Comparison of ENCODE assay signal across 8 mouse cellular contexts in genomic region chr10:53462449-53463308, GRCm38 (mm10).
DNase-seq lines count a peak whose midpoint lies in the region; ATAC-seq lines count a peak whose summit lies in the region.

No protein-coding gene starts in this region.

- no peak overlapping the region for H3K4me3 ChIP-seq in kidney, embryonic 16.5 days (ENCODE audit: low read length)
- H3K4me3 ChIP-seq in forebrain, embryonic 16.5 days (replicated peaks; ENCODE audit: low read length): no peak overlapping the region
- H3K4me3 ChIP-seq in hindbrain, embryonic 10.5 days: peak overlapping the region; percentile 30
- no peak overlapping the region for H3K4me3 ChIP-seq in neural tube, embryonic 11.5 days (ENCODE audit: low read depth, low read length)

- 51% methylated on average over 15 of the region's 15 CpGs for WGBS in kidney, embryonic 16.5 days
- 21% methylated on average over 15 of the region's 15 CpGs for whole genome bisulfite sequencing in forebrain, embryonic 16.5 days
- 25% methylated on average over 15 of the region's 15 CpGs for whole genome bisulfite sequencing in hindbrain, embryonic 10.5 days
- WGBS in neural tube, embryonic 11.5 days: 38% methylated on average over 15 of the region's 15 CpGs

- no peak overlapping the region for H3K27ac ChIP-seq in kidney, embryonic 16.5 days (ENCODE audit: low read length)
- H3K27ac ChIP-seq in forebrain, embryonic 16.5 days (ENCODE audit: low read length): no peak overlapping the region
- peak overlapping the region; percentile 73 for H3K27ac ChIP-seq in hindbrain, embryonic 10.5 days
- H3K27ac ChIP-seq in neural tube, embryonic 11.5 days (ENCODE audit: low read depth, low read length): no peak overlapping the region

- no peaks in the 10 kb centered on the region for H3K36me3 ChIP-seq in kidney, embryonic 16.5 days (ENCODE audit: insufficient read depth, low read length)
- no peaks in the 10 kb centered on the region for H3K36me3 ChIP-seq in forebrain, embryonic 16.5 days (ENCODE audit: control insufficient read depth, insufficient read depth)
- no peaks in the 10 kb centered on the region for H3K36me3 ChIP-seq in hindbrain, embryonic 10.5 days
- H3K36me3 ChIP-seq in neural tube, embryonic 11.5 days (ENCODE audit: control insufficient read depth, insufficient read depth, low read length): no peaks in the 10 kb centered on the region

- no peak overlapping the region for H3K9ac ChIP-seq in kidney, embryonic 16.5 days (replicated peaks; ENCODE audit: low read length)
- H3K9ac ChIP-seq in forebrain, embryonic 16.5 days (replicated peaks; ENCODE audit: low read depth, low read length): no peak overlapping the region
- peak overlapping the region; percentile 32 for H3K9ac ChIP-seq in neural tube, embryonic 11.5 days (ENCODE audit: low read length)

- H3K9me3 ChIP-seq in kidney, embryonic 16.5 days (ENCODE audit: low read length): no peaks in the 10 kb centered on the region
- no peaks in the 10 kb centered on the region; the same call in 1 of the 2 replicates for H3K9me3 ChIP-seq in forebrain, embryonic 16.5 days (ENCODE audit: control insufficient read depth, low read length)
- H3K9me3 ChIP-seq in hindbrain, embryonic 10.5 days: no peaks in the 10 kb centered on the region
- no peaks in the 10 kb centered on the region for H3K9me3 ChIP-seq in neural tube, embryonic 11.5 days (ENCODE audit: control insufficient read depth, low read length)

- H3K4me1 ChIP-seq in kidney, embryonic 16.5 days (ENCODE audit: insufficient read depth, low read length): 0 out of 2 replicates have a peak, but pooled peaks cover 4% of the 10 kb centered on the region
- H3K4me1 ChIP-seq in forebrain, embryonic 16.5 days (replicated peaks; ENCODE audit: control insufficient read depth, insufficient read depth, low read length): peaks cover 35% of the 10 kb centered on the region
- peaks cover 15% of the 10 kb centered on the region for H3K4me1 ChIP-seq in hindbrain, embryonic 10.5 days (replicated peaks)
- no peaks in the 10 kb centered on the region; the same call in 1 of the 2 replicates for H3K4me1 ChIP-seq in neural tube, embryonic 11.5 days (ENCODE audit: control insufficient read depth, insufficient read depth, low read length)

- DNase-seq in kidney, adult 18-20 months: peak; percentile 6
- DNase-seq in hindbrain, embryonic 10.5 days (ENCODE audit: low spot score): peak; percentile 41
- peak; percentile 17 for DNase-seq in neural tube, embryonic 11.5 days (ENCODE audit: low spot score)
- no peak for DNase-seq in urinary bladder, adult 18-20 months (ENCODE audit: low spot score in 2 of 2)
- DNase-seq in urinary bladder, postnatal 10 days (ENCODE audit: low spot score): no peak

- no peaks in the 10 kb centered on the region for H3K27me3 ChIP-seq in kidney, embryonic 16.5 days (ENCODE audit: insufficient read depth, low read length)
- no peaks in the 10 kb centered on the region for H3K27me3 ChIP-seq in forebrain, embryonic 16.5 days (replicated peaks; ENCODE audit: control insufficient read depth, insufficient read depth, low read length)
- no peaks in the 10 kb centered on the region for H3K27me3 ChIP-seq in hindbrain, embryonic 10.5 days (ENCODE audit: insufficient read depth, poor library complexity, severe bottlenecking)
- no peaks in the 10 kb centered on the region for H3K27me3 ChIP-seq in neural tube, embryonic 11.5 days (ENCODE audit: control insufficient read depth, insufficient read depth, low read length)

- no peak overlapping the region for H3K4me2 ChIP-seq in kidney, embryonic 16.5 days (replicated peaks; ENCODE audit: low read depth, low read length)
- H3K4me2 ChIP-seq in forebrain, embryonic 16.5 days (ENCODE audit: low read length): peak overlapping the region; percentile 4
- peak overlapping the region; percentile 22; the same call in 1 of the 2 replicates for H3K4me2 ChIP-seq in neural tube, embryonic 11.5 days (ENCODE audit: low read depth)

- no peak for ATAC-seq in kidney, embryonic 16.5 days (ENCODE audit: low FRiP score, low TSS enrichment)
- ATAC-seq in forebrain, embryonic 16.5 days: peak; percentile 73
- peak; percentile 35 for ATAC-seq in neural tube, embryonic 11.5 days (ENCODE audit: insufficient read depth, low FRiP score, low TSS enrichment)
- no peak for ATAC-seq in erythroid progenitor cell, adult 5-6 weeks (replicated peaks; ENCODE audit: low FRiP score, poor library complexity, severe bottlenecking)

Comparison
In these comparisons a context has a peak if more than half of its experiments do, and no peak if none do; other contexts are left out.
1. DNase-seq: peak in kidney, adult 18-20 months (single experiment), hindbrain, embryonic 10.5 days (single experiment) and neural tube, embryonic 11.5 days (single experiment); none in urinary bladder, adult 18-20 months (0 of 2) and urinary bladder, postnatal 10 days (single experiment).
2. ATAC-seq: peak in forebrain, embryonic 16.5 days (single experiment) and neural tube, embryonic 11.5 days (single experiment); none in kidney, embryonic 16.5 days (single experiment) and erythroid progenitor cell, adult 5-6 weeks (single experiment).